ENCODE assay signal across 12 mouse cellular contexts in genomic region chr10:60399449-60399848, GRCm38 (mm10). TPM values are rescaled to one million over a fixed set of nuclear protein-coding genes. Genes with fewer than 3 reads are reported as not detected.
DNase-seq lines count a peak whose midpoint lies in the region; ATAC-seq and TF ChIP-seq lines count a peak whose summit lies in the region.
"Had no signal": no experiment of that assay in that cellular context is flagged by ENCODE, and none has a peak within 500 bp of the region (broad histone marks: within the 10 kb centered on the region; RNA-seq: fewer than 3 reads in every experiment).

TSS of gene Gm17455 (plus strand) at chr10:60399726.

- TF ChIP-seq CTCF in brain, embryonic 14.5 days (IDR thresholded peaks at IDR 0.05; ENCODE audit: borderline replicate concordance, extremely low read depth, insufficient read depth, insufficient read length): no peak

- WGBS in forebrain, embryonic 14.5 days: 56% methylated on average over 7 of the region's 7 CpGs
- 50% methylated on average over 7 of the region's 7 CpGs for WGBS in forebrain, embryonic 11.5 days
- 26% methylated on average over 7 of the region's 7 CpGs for WGBS in hindbrain, embryonic 14.5 days
- 34% methylated on average over 7 of the region's 7 CpGs for whole genome bisulfite sequencing in midbrain, embryonic 13.5 days

- peak; percentile 20; the same call in 1 of the 2 replicates for ATAC-seq in forebrain, embryonic 14.5 days
- ATAC-seq in forebrain, embryonic 11.5 days (replicated peaks; ENCODE audit: low FRiP score): no peak
- ATAC-seq in hindbrain, embryonic 14.5 days (ENCODE audit: low FRiP score): peak; percentile 72; the same call in 1 of the 2 replicates
- ATAC-seq in midbrain, embryonic 13.5 days: peak; percentile 51; the same call in 1 of the 2 replicates

- DNase-seq in forebrain, embryonic 14.5 days (ENCODE audit: low spot score): no peak
- no peak for DNase-seq in forebrain, embryonic 11.5 days (ENCODE audit: low spot score)
- peak; percentile 59 for DNase-seq in brain, embryonic 14.5 days (ENCODE audit: low read depth)
- DNase-seq in hindbrain, embryonic 14.5 days (ENCODE audit: low spot score): peak; percentile 45
- no peak for DNase-seq in liver
- DNase-seq in ovary, adult 18-20 months (ENCODE audit: low spot score): no peak
- DNase-seq in cerebellum, postnatal 14 days: no peak
- DNase-seq: kidney, adult 2 months; lung, postnatal 14 days had no signal

- H3K27me3 ChIP-seq in forebrain, embryonic 14.5 days (replicated peaks; ENCODE audit: control insufficient read depth, insufficient read depth, low read length): no peaks in the 10 kb centered on the region
- no peaks in the 10 kb centered on the region for H3K27me3 ChIP-seq in forebrain, embryonic 11.5 days (ENCODE audit: control insufficient read depth, insufficient read depth, low read length)
- H3K27me3 ChIP-seq in hindbrain, embryonic 14.5 days (ENCODE audit: control insufficient read depth, insufficient read depth, low read length): no peaks in the 10 kb centered on the region
- H3K27me3 ChIP-seq in midbrain, embryonic 13.5 days: no peaks in the 10 kb centered on the region

- no peaks in the 10 kb centered on the region for H3K9me3 ChIP-seq in forebrain, embryonic 14.5 days (replicated peaks; ENCODE audit: control insufficient read depth, low read length)
- no peaks in the 10 kb centered on the region for H3K9me3 ChIP-seq in forebrain, embryonic 11.5 days (ENCODE audit: control insufficient read depth, low read length)
- no peaks in the 10 kb centered on the region for H3K9me3 ChIP-seq in hindbrain, embryonic 14.5 days (ENCODE audit: control insufficient read depth, low read length)
- H3K9me3 ChIP-seq in midbrain, embryonic 13.5 days: no peaks in the 10 kb centered on the region
- H3K9me3 ChIP-seq: G1E had no signal

- no peak within 1 kb of the TSS for H3K9ac ChIP-seq in forebrain, embryonic 14.5 days (ENCODE audit: low read length)
- no peak within 1 kb of the TSS for H3K9ac ChIP-seq in forebrain, embryonic 11.5 days (ENCODE audit: low read length)
- peak within 1 kb of the TSS; percentile 39; the same call in 1 of the 2 replicates for H3K9ac ChIP-seq in hindbrain, embryonic 14.5 days
- 0 out of 2 replicates have a peak within 1 kb of the TSS, but pooled peaks have one; percentile 17 for H3K9ac ChIP-seq in midbrain, embryonic 13.5 days (replicated peaks)

- H3K4me1 ChIP-seq in forebrain, embryonic 14.5 days (ENCODE audit: control insufficient read depth, insufficient read depth, low read length): no peaks in the 10 kb centered on the region
- H3K4me1 ChIP-seq in forebrain, embryonic 11.5 days (replicated peaks; ENCODE audit: control insufficient read depth, insufficient read depth, low read length): no peaks in the 10 kb centered on the region
- H3K4me1 ChIP-seq in hindbrain, embryonic 14.5 days (replicated peaks; ENCODE audit: control insufficient read depth, insufficient read depth, low read length): 0 out of 2 replicates have a peak, but pooled peaks cover 15% of the 10 kb centered on the region
- peaks cover 18% of the 10 kb centered on the region for H3K4me1 ChIP-seq in midbrain, embryonic 13.5 days (replicated peaks)

- no peak within 1 kb of the TSS for H3K27ac ChIP-seq in forebrain, embryonic 14.5 days (ENCODE audit: low read depth, low read length)
- no peak within 1 kb of the TSS for H3K27ac ChIP-seq in forebrain, embryonic 11.5 days (ENCODE audit: low read depth, low read length)
- H3K27ac ChIP-seq in hindbrain, embryonic 14.5 days: peak within 1 kb of the TSS; percentile 56
- H3K27ac ChIP-seq in midbrain, embryonic 13.5 days: no peak within 1 kb of the TSS

- H3K4me2 ChIP-seq in forebrain, embryonic 14.5 days (ENCODE audit: low read length): no peak within 1 kb of the TSS
- H3K4me2 ChIP-seq in forebrain, embryonic 11.5 days (ENCODE audit: low read depth, low read length, severe bottlenecking): no peak within 1 kb of the TSS
- peak within 1 kb of the TSS; percentile 24 for H3K4me2 ChIP-seq in hindbrain, embryonic 14.5 days (replicated peaks)
- H3K4me2 ChIP-seq in midbrain, embryonic 13.5 days (replicated peaks): no peak within 1 kb of the TSS

- no peak within 1 kb of the TSS for H3K4me3 ChIP-seq in forebrain, embryonic 14.5 days (ENCODE audit: low read depth, low read length)
- no peak within 1 kb of the TSS for H3K4me3 ChIP-seq in forebrain, embryonic 11.5 days (ENCODE audit: low read depth, low read length)
- no peak within 1 kb of the TSS for H3K4me3 ChIP-seq in hindbrain, embryonic 14.5 days (replicated peaks; ENCODE audit: low read length)
- H3K4me3 ChIP-seq in midbrain, embryonic 13.5 days (replicated peaks): no peak within 1 kb of the TSS

- no peaks in the 10 kb centered on the region for H3K36me3 ChIP-seq in forebrain, embryonic 14.5 days (ENCODE audit: control insufficient read depth, insufficient read depth, low read length)
- no peaks in the 10 kb centered on the region for H3K36me3 ChIP-seq in forebrain, embryonic 11.5 days (ENCODE audit: control insufficient read depth, insufficient read depth, low read length)
- H3K36me3 ChIP-seq in hindbrain, embryonic 14.5 days (replicated peaks; ENCODE audit: control insufficient read depth, insufficient read depth): no peaks in the 10 kb centered on the region
- H3K36me3 ChIP-seq in midbrain, embryonic 13.5 days: no peaks in the 10 kb centered on the region
- H3K36me3 ChIP-seq: G1E had no signal

- no peak for TF ChIP-seq POLR2A in brain, embryonic 14.5 days (IDR thresholded peaks at IDR 0.05; ENCODE audit: borderline replicate concordance, extremely low read depth, insufficient read depth, insufficient read length, poor library complexity, severe bottlenecking)

RNA-seq across cellular contexts. Expression of gene Gm17455, which starts in this region (rescaled TPM):
- polyA plus RNA-seq in forebrain, embryonic 14.5 days (2014; fragmentation: Nextera tagmentation; extraction: Ambion mirVana): 5.8 and 6.9 TPM in 2 replicates
- polyA plus RNA-seq in forebrain, embryonic 11.5 days (2014; fragmentation: Nextera tagmentation; extraction: Ambion mirVana): 1.7 and 4.2 TPM in 2 replicates
- 6.5 and 9.1 TPM in 2 replicates for polyA plus RNA-seq in brain, embryonic 14.5 days (2012; rRNA removed)
- 9.7 and 18.2 TPM in 2 replicates for polyA plus RNA-seq in hindbrain, embryonic 14.5 days (2014; fragmentation: Nextera tagmentation; extraction: Ambion mirVana)
- polyA plus RNA-seq in midbrain, embryonic 13.5 days (2015; fragmentation: Nextera tagmentation; extraction: Ambion mirVana): 4.9 and 7.9 TPM in 2 replicates
- polyA plus RNA-seq: G1E; kidney, adult 2 months; liver, adult 2 months had no signal

Comparison
In these comparisons a context has a peak if more than half of its experiments do, and no peak if none do; other contexts are left out.
1. DNase-seq: peak in brain, embryonic 14.5 days (single experiment) and hindbrain, embryonic 14.5 days (single experiment); none in forebrain, embryonic 14.5 days (single experiment), forebrain, embryonic 11.5 days (single experiment), liver (single experiment), ovary, adult 18-20 months (single experiment) and cerebellum, postnatal 14 days (0 of 2).
2. H3K9ac ChIP-seq: peak in hindbrain, embryonic 14.5 days (single experiment) and midbrain, embryonic 13.5 days (single experiment); none in forebrain, embryonic 14.5 days (single experiment) and forebrain, embryonic 11.5 days (single experiment).